Mouse (Mus musculus) lung, postnatal 14 days (tissue): Measurements from ENCODE around the gene Fli1.

Experiments used
- DNase-seq: peaks from one replicate; pipeline ENCODE4 v3.0.0; 2021

Gene Fli1

DNA sequence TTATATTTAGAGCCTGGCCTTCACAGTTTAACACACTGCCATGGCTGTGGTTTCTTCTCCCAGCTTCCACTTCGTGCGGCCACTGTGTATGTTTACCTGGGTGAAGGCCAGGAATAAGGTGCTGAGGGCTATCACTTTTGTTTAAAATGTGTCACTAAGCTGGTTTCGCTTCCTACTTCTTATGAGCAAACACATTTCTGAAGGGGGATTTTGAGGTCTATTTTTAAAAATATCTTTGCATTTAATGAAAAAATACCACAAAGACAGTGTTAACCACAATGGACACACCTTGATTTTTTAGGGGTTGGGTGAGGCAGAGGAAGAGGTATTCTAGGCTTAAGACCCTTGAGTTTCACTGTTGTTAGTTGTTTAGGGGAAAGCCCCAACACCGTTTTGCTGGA lies 147.9 kb downstream of the Fli1 start:
- DNase-seq, result no peak

GRCm38 (mm10) chr9:32392716-32393115 lies 149.9 kb downstream of the Fli1 start:
- DNase-seq, result no peak

DNA sequence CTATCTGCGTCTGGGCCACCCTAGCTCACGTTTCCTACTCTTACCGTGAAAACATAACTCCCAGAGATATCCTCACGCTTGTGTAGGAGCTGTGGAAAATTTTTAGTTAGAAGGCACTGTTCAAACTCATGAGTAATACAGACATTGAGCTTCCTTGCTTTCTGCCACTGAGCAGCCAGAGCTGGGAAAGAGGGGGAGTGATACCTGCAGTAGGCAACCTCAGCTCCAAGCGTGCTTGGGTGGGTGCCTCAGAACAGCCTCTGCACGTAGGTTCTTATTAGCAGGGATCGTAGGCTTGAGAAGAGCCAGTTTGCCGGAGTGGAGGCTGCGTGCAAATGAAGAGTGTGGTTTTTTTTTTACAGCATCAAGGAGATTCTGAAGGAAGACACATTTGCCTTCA lies 151.0 kb downstream of the Fli1 start:
- no peak for DNase-seq

GRCm38 (mm10) chr9:32391092-32391491 lies 151.6 kb downstream of the Fli1 start:
- no peak for DNase-seq

- DNase-seq, result no peak
Observed at GRCm38 (mm10) chr9:32388120-32388519, 154.5 kb downstream of the Fli1 start.

GRCm38 (mm10) chr9:32384906-32385305 lies 157.8 kb downstream of the Fli1 start:
- DNase-seq, result no peak

GRCm38 (mm10) chr9:32376863-32377590 lies 165.6 kb downstream of the Fli1 start:
- no peak for DNase-seq

GRCm38 (mm10) chr9:32376031-32376430 lies 166.6 kb downstream of the Fli1 start:
- DNase-seq, result no peak

DNA sequence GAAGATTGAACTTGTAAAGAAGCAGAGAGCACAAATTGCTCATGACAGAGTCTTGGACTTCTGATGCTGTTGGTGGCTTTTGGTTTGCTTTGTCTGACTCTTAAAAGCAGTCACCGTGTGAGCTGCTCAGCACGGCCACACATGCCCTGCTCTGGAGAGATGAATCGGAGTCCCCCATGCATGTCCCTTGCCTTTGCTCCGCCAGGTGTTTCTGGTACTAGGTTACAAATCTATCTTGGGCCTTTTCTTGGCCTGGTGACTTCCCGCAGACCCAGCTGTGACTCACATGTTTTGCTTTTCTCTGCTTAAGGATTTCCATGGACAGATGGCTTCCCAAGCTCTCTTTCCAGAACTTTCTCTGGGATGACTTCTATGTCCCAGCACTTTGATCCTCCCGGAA lies 169.0 kb downstream of the Fli1 start:
- DNase-seq, result no peak
